Mouse (Mus musculus) adrenal gland, adult 8-10 months (tissue): Measurements from ENCODE around the gene Cpa4. TPM values are rescaled to one million over a fixed set of nuclear protein-coding genes. Genes with fewer than 3 reads are reported as not detected.

ENCODE experiments used
- DNase-seq: peaks from one replicate; pipeline ENCODE4 v3.0.0; 2022
- total RNA-seq, 4 experiments: library from RNA; stranded (reverse); gene quantifications; 2 replicates each; pipeline ENCODE4 v1.2.4; 2022

The Cpa4 gene
- total RNA-seq, 4 experiments from 2014 or later: 1.3 to 3.0 (median 2.0) TPM

GRCm38 (mm10) chr6:30551644-30552580 is 16.3 kb upstream of the Cpa4 start:
- DNase-seq: no peak

DNA sequence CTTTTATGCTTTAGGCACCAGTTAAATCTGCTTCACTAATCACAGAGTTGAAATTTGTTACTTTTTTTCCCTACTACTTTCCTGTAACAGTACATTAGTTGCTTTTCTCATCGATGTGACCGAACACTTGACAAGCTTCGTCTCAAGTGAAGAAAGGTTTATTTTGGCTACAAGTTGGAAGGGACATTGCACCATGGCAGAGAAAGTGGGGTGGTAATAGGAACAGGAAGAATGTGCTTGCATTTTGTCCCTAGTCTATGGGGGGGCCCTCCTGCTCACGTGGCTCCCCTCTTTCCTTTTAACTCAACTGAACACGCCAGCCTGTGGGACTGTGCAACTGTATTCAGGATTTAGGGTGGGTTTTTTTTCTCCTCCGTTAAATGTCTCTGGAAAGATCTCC is 15.5 kb upstream of the Cpa4 start:
- no peak for DNase-seq

- DNase-seq: no peak
Measured at GRCm38 (mm10) chr6:30553381-30554010, 14.7 kb upstream of the Cpa4 start.

DNA sequence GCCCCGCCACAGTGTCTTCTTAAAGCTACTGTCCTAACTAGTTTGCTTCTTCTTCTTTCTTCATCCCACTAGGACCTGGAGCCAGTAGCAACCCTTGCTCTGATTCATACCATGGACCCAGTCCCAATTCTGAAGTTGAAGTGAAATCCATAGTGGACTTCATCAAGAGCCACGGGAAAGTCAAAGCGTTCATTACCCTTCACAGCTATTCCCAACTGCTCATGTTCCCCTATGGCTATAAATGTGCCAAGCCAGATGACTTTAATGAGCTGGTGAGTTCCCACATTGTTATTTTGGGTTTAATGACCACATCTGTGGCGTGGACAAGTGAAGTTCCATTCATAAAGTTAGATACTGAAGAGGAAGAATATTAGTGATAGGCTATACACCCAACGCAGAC is 14.1 kb upstream of the Cpa4 start:
- DNase-seq: no peak

GRCm38 (mm10) chr6:30554621-30555170 is 13.5 kb upstream of the Cpa4 start:
- DNase-seq: no peak

GRCm38 (mm10) chr6:30556080-30556479 is 12.1 kb upstream of the Cpa4 start:
- DNase-seq: peak; percentile 81

DNA sequence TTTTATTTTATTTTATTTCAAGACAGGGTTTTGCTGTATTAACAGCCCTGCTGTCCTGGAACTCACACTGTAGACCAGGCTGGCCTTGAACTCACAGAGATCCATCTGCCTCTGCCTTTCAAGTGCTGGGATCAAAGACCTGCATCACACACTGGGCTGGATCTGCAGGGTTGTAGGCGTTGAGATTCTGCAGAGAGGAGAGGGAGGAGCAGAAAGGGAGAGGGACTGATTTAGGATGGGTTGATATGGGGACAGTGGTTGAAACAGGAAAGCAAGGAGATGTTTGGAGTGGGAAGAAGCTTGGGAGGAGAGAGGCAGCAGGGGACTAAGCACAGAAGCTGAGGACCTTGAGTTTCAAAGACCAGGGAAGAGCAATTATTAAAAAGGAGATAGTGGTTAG is 8.4 kb upstream of the Cpa4 start:
- peak; percentile 34 for DNase-seq

GRCm38 (mm10) chr6:30562132-30562531 is 6.0 kb upstream of the Cpa4 start:
- DNase-seq: no peak

- DNase-seq: no peak
Measured at GRCm38 (mm10) chr6:30563575-30563974, 4.6 kb upstream of the Cpa4 start.

GRCm38 (mm10) chr6:30564051-30564450 is 4.1 kb upstream of the Cpa4 start:
- peak; percentile 39 for DNase-seq

DNA sequence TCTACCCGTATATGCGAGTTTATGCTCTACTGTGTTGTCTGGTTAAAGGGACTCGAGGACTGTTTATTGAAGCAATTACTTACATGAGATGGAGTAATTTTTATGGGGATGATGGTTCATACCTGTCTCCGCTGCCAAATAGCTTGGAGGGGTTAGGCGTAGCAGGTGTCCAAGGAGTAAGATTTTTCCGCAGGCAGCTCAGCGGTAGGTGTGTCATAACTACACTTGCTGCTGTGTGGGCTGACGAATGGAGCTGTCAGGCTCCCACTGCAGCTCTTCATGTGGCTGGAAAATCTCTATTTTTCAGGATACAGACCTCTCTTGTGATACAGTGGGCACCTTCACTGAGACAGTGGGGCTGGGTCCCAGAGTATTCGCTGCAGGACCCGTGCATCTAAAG is 1.2 kb downstream of the Cpa4 start:
- no peak for DNase-seq

DNA sequence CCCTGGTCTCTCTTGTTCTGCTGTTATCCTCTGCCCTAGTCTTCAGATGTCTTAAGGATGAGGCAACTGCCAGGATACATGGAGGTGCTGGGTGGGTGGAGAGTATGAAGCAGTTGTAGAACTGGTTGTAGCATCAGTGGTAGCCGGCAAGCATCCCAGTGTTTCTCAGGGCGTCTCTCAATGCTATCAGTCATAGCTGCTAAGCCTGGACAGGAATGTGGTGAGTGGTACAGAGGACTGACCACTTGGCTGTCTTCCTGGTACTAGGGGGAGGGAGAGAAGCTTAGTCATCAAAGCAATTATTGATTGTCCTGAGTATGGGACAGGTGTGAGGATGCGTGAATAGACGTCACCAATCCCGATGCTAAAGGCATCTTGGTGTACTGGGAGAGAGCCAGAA is 1.8 kb downstream of the Cpa4 start:
- DNase-seq: no peak

DNA sequence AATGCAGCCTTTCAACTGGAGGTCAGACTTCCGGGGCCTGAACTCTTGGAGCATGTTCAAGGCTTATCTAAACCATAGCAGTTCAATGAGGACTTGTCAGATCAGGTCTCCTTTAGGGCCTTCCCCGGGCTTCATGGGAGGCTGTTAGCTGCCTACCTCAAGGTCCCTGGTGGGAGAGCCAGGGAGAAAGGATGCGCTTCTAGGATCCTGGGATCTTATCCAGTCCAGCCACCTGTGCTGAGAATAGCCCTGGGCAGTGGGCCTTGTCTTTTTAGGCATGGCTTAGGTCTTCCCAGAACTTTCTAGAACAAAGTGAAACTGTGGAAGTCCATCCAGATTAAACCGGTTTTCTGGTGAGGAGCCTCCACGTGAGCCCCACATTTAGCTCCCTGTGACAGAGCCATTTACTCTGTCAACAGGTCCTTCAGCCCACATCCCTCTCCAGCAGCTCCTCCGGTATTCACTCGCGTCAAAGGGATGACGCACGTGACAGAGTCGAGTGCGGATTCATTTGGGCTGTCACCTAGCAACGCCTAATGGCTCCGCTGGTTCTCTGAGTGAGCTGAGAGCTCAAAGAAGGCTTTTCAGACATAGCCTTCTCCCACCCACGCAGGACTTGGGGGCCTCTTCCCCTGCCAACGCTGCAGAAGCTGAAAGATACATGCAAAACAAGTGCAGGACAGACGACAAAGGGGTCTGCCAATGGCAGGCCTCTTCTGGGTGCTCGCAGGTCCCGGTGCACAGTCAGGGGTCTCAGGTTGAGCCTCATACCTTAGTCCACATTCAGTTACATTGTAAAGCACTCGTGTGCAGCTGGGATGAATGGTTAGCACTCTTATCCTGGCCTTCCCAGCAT is 4.5 kb downstream of the Cpa4 start:
- no peak for DNase-seq

- DNase-seq: no peak
Measured at GRCm38 (mm10) chr6:30573380-30573779, 5.2 kb downstream of the Cpa4 start.

DNA sequence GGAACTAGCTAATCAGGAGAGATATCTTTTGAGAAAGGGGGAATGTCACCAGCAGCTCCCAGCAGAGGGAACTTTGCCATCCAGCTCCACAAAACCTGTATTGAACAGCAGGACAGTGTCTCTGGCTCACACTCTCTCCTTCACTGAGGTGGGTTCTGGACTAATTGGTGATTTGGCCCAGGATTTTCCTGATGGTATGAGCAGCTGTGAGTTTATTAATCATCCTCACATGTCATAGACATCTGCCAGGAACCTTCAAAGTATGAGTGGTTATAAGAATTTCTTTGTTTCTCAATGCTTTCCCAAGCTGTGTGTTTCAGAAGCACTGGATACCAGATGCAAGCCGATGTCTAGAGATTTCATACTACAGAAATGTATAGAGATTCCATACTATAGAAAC is 6.8 kb downstream of the Cpa4 start:
- no peak for DNase-seq

DNA sequence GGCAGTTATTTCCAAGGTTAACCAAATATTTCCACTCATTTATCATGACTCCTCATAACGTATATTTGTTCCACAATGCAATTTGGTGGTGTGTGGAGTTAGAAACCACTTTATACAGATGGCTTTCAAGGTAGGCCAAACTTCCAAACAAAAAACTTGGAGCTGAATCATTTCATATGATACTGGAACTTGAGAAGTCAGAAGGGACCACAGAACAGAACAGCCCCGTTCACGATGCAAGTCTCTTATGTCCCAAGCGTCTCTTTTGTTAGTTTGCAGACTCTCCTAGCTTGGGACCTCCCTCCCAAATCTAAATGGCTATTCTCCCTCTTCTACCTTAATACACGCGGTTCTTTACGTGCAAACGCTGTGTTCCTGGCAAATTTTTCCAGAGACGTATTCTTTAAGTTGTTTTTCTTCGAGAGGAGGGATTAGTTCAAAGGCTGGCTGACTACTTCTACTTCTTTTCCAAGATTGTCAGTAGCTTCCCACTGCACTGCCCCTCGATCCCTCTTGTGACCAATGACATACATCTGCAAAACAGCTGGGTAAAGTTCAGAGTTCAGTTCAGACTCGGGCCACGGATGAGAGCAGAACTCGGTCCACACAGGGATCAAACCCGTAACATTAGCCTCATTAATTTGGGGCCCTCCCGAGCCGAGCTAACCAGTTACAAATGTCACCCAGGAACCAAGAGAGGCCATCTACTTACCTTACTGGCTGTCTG is 8.5 kb downstream of the Cpa4 start:
- DNase-seq: no peak

GRCm38 (mm10) chr6:30579961-30580840 is 12.0 kb downstream of the Cpa4 start:
- DNase-seq: no peak

GRCm38 (mm10) chr6:30580841-30581176 is 12.6 kb downstream of the Cpa4 start:
- no peak for DNase-seq

DNA sequence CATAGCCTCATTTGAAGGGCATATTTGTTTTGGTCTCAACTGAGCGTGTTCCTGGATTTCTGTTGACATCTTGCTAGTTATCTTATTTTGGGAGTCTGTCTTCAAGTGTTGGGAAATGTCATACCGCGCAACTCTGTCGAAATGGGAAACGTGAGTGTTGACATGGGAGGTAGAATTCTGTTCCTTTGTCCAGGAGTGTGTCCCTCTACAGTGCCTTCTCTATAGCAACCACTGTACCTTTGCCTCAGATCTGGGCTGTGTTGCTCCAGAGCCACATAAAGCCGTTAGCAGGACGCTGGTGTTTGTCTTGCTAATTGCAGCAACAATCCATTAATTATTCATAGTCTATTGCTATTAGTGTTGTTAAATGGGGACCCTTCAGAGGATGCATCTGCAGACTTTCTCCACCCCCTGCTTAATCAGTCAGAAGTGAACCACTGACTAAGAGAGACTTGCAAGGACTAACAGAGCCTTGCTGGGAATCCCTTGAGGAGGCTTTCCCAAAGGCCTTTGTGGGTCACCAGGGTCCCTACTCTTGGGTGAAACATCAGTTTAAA is 18.8 kb downstream of the Cpa4 start:
- DNase-seq: no peak

- DNase-seq: no peak
Measured at GRCm38 (mm10) chr6:30589819-30590218, 21.6 kb downstream of the Cpa4 start.
